Mouse (Mus musculus) heart, postnatal 0 days (tissue): ENCODE measurements at regions not wholly inside any gene's neighbourhood (a gene's known extent, or its start where the extent isn't known, plus 50 kb on each side); places are given as distances from the start of the nearest gene placed in this dataset.

Experiments used
- CTCF ChIP-seq: IDR thresholded peaks from 2 replicates; pipeline ENCODE4 v1.5.1; 2016; ENCODE audit warnings: antibody characterized with exemption, control low read depth, low read depth
- EP300 ChIP-seq: IDR thresholded peaks from 2 replicates; pipeline ENCODE4 v1.6.1; 2016; ENCODE audit warnings: antibody characterized with exemption, low read depth

DNA sequence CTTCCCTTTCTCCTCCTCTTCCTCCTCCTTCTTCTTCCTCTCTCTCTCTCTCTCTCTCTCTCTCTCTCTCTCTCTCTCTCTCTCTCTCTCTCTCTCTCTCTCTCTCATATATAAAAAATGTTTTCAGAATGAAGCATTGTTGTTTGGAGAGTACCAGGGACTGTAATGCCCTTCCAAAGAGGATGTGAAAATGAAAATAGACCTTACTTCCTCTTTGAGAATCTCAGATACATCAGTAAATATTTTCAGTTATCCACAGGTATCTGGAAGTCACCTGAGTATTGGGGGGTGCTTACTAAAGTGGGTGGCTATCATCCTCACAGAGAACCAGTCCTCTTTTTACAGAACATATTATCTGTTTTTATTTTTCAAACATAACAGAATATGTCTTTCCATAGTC lies 632.6 kb upstream of the Gm10131 start:
- no peak for TF ChIP-seq CTCF
- TF ChIP-seq EP300: no peak
